Mouse (Mus musculus) spleen, adult 2 months (tissue): ENCODE measurements around the gene Mei4.

Experiments
- CTCF ChIP-seq: fragments of 200-500 bp; IDR thresholded peaks from 2 replicates; pipeline ENCODE4 v1.5.1; 2011; ENCODE audit warnings: mild to moderate bottlenecking, inconsistent platforms; ENCODE audit not compliant: insufficient read depth, insufficient read length, insufficient replicate concordance; ENCODE audit errors: extremely low read depth
- POLR2A ChIP-seq: fragments of 200-500 bp; IDR thresholded peaks from 2 replicates; pipeline ENCODE4 v1.6.1; 2011; ENCODE audit warnings: low read depth, low read length, inconsistent platforms

GRCm38 (mm10) chr9:81966765-81967164, 103.3 kb downstream of the Mei4 start:
- TF ChIP-seq CTCF (no peak), POLR2A (no peak)
